Mouse (Mus musculus): ENCODE results near the gene Nars2.

Gene Nars2

GRCm38 (mm10) chr7:97074974-97075373 lies 123.7 kb downstream of the Nars2 start:
- DNase-seq (ENCODE audit: low spot score), result no peak

DNA sequence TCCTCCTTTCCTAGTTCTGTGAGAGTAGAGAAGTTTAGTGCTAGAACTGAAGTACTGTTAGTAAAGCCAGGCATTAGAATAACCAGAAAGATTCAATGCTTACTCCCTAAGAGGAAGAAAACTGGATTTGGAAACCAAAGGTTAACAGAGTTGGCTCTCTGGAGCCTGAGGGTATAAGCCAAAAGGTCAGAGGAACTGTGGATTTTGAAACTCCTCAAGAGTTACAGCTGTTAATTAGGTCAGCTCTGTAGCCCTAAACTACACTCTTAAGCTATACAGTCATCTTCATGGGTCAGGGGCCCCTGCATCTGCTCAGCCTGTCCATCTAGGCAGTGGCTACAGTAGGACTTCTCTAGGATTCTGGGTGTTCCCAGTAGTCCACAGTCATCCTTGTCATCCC lies 125.7 kb downstream of the Nars2 start:
- DNase-seq (ENCODE audit: low spot score), result no peak

- no peak for DNase-seq (ENCODE audit: low spot score)
Observed at GRCm38 (mm10) chr7:97078685-97079084, 127.4 kb downstream of the Nars2 start.

GRCm38 (mm10) chr7:97079145-97079544 lies 127.8 kb downstream of the Nars2 start:
- DNase-seq (ENCODE audit: low spot score), result peak; percentile 85

DNA sequence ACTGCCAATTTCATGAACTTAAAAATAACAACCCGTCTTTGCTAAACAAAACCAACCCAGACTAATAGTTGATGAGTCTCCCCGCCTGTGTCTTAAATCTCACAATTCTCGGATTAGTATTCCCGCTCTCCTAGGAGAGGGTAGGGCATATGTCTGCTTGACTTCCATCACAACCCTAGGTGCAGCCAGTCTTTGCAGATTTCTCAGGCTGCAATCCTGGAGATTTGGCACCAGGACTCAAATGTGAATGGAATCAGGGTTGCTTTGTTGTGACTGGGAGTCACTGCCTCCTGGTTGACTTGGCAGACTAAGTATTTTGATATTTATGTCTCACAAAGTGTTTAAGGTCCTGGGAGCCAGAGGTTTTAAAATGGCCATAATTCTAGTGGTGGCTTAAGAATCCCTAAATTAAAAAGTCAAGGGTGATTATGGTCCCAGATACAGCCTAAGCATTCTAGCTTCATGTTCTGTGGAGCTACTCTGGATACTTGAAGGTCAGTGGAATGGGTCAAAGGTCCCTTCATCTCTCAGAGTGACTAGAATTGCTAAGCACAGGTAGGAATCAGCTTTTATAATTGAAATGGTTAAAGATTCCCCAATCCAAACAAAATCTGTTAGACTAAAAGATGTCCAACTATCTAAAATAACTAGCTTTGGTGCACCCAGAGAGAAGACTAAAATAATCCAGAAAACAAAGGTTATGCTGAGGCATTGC lies 128.5 kb downstream of the Nars2 start:
- no peak for DNase-seq (ENCODE audit: low spot score)

- no peak for DNase-seq (ENCODE audit: low spot score)
Observed at GRCm38 (mm10) chr7:97080621-97081241, 129.4 kb downstream of the Nars2 start.

DNA sequence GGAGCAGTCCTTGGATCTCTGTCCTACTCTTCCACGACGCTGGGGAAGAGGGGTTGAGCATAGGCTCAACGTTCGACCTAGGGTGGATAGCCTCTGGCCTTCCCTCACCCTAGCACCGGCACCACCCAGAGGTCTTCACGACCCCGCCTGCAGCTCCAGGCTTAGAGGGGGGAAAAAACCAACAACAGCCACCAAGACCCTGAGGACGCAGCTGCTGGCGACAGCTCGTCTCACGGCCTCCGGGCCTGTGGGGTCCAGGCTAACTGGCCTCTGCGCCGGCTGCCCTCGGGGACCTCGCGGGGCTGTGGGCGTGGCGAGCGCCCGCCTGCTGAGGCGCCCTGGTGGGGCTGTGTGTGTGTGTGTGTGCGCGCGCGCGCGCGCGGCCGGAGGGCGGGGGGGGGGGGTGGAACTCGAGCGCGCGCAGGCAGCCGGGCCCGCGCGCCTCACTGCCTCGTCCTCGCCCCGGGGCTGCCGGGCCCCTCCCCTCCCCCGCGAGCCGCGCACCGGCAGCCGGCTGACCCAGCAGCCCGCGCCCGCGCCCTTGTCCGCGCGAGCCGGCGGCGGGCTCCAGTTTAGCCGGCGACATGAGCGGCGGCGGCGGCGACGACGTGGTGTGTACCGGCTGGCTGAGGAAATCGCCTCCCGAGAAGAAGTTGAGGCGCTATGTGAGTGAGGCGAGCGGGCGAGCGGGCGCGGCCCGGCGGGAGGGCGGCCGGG lies 130.1 kb downstream of the Nars2 start, which contains the start of gene Gab2:
Gab2 (plus strand) TSS at position 345 of the 717 bp plus-strand sequence.
- peak; percentile 75 for DNase-seq (ENCODE audit: low spot score)

DNA sequence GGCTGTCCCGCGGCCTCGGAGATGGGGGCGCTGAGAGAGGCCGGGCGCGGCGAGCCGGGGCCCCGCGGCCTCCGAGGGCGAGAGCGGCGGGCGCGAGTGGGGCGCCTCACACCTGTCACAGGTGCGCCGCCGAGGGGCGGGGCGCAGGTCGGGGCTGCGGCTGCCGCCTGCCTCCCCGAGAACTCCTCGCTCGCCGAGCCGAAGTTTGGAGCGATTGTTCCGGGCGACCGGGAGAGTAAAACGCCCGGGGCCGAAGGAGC lies 130.6 kb downstream of the Nars2 start:
- DNase-seq (ENCODE audit: low spot score), result no peak

- peak; percentile 69 for DNase-seq (ENCODE audit: low spot score)
Observed at GRCm38 (mm10) chr7:97082219-97083101, 131.2 kb downstream of the Nars2 start.

DNA sequence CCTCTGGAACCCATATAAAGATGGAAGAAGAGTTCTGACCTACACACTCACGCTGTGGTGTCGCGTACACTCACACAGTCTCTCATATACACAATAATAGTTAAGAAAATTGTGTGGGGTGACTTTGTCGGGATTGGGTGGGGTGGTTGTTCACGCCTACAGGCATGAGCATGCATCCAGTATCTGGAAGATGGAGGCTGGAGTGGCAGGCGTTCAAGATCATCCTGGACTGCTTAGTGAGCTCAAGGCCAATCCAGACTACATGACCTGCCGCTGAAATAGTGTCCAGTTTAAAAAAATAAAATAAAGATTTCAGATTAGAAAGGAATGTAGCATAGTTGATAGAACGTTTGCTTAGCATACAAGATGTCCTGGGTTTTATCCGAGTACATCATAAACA lies 132.3 kb downstream of the Nars2 start:
- no peak for DNase-seq (ENCODE audit: low spot score)

- DNase-seq (ENCODE audit: low spot score), result no peak
Observed at GRCm38 (mm10) chr7:97084181-97084580, 132.9 kb downstream of the Nars2 start.

GRCm38 (mm10) chr7:97085291-97085690 lies 134.0 kb downstream of the Nars2 start:
- DNase-seq (ENCODE audit: low spot score), result peak; percentile 79

GRCm38 (mm10) chr7:97094241-97094640 lies 142.9 kb downstream of the Nars2 start:
- DNase-seq (ENCODE audit: low spot score), result no peak

GRCm38 (mm10) chr7:97108119-97108518 lies 156.8 kb downstream of the Nars2 start:
- no peak for DNase-seq (ENCODE audit: low spot score)
